Mouse (Mus musculus) liver, postnatal 0 days (tissue): ENCODE data around the gene Tsc22d4.
A peak's percentile ranks its signal among the peaks of the same experiment; 100 is the strongest.

ENCODE experiments used
- CTCF ChIP-seq: sonication (generic); IDR thresholded peaks from 2 replicates; pipeline ENCODE4 v1.5.1; 2016; ENCODE audit warnings: antibody characterized with exemption, low read depth
- EP300 ChIP-seq: IDR thresholded peaks from 2 replicates; pipeline ENCODE4 v1.6.1; 2016; ENCODE audit warnings: antibody characterized with exemption, low read depth, mild to moderate bottlenecking

DNA sequence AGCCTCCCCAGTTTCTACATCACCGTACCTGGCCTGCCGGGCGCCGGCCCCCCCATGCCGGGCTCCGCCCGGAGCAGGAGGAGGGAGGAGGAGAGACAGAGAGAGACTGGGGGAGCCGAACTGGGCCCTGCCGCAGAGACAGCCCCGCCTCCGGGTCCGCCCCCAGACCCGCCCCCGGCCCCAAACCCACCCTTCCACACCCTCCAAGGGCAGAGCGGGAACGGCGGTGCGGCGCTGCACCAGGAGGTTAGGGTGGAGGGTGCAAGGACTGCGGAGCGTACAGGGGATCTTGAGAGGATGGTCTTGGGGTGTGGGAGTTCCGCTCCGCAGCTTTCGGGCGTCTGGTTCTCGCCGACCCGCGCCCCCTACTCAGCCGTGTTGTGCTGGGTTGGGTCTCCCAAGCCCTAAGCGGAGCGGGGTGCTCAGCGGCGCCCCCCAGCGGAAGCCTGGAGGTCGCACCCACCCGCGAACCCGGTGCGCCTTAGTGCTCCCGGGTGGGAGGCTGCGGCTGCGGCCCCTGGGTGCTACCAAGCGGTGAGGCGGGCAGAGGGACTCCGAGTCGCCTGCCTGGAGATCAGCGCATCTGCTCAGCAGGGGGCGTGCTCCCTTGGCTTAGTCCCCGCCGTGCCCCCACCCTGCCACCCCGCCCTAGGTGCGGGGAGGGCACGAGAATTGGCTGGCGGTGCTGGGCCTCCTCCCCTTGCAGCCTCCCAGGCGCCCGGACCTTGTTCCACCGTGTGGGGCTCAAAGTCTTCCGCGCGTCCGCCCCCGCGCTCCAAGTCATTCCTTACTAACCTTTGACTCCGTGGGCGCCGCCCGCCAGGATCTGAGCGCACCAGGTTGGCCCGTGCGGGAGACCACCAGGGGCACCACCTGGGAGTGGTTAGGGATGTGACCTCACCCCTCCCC, 4.3 kb upstream of the Tsc22d4 start, which contains the start of gene Nyap1:
- TF ChIP-seq EP300 (no peak), CTCF (peak; percentile 85)
